Mouse (Mus musculus) forelimb bud, embryonic 11.5 days (tissue): ENCODE results near the gene S100pbp.

Source experiments
- DNase-seq: peaks from one replicate; pipeline ENCODE4 v3.0.0-alpha.2; 2012; ENCODE audit warnings: low read depth, low spot score

S100pbp gene

DNA sequence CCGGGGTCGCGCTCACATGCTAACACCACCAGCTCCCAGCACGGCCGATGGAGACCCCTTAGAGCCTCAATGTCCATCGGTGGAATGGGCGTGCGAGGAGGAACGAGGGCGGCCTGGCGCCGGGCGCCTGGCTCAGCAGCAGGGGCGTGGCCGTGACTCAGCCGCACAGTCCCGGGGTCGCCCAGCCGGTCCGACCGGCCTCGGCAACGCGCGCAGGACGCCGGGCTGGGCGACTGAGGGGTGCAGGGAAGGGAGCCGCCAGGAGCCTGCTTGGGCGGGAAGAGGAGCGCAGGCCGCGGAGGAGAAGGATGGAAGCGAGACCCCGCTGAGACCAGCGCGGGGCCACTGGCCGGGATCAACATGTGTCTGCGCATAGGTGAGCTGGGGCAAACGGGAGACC is 84.2 kb downstream of the S100pbp start, which contains the start of gene Tmem54:
Gene Tmem54 (plus strand): TSS at position 193 of the 400 bp plus-strand sequence.
- DNase-seq, result no peak

DNA sequence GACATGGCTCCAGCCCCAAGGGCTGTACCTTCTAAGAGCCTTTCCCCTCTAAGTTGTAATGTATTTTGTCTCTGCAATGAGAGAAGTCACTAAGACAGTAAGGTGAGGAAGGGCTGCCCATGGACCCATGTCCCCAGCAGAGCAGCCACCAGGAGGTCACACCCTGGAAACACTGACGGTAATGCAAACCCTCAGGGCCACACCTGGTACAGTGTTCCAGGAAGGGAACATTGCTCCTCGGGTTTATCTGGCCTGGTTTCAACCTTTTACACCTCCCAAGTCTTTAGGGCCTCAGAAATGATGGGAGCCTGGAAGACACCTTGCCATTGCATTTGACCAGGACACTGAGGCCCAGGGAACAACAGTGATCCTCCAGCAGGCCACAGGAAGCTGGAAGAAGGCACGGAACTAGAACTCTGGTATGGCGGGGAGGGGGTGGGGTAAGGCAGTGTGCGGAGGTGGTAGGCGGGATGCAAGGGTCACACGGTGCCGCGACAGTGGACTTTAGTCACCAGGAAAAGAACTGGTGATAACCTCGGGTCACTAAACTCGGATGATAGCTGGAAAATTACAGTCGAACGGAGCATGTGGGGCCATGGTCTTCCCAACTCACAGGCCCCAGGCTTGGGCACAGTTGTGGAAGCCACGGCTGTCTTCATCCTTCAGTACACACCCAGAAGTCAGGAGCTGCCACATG is 87.2 kb downstream of the S100pbp start:
- no peak for DNase-seq
